Mouse (Mus musculus) ES-E14 (cell line): ENCODE data around the gene Aifm3. TPM values are rescaled to one million over a fixed set of nuclear protein-coding genes. Genes with fewer than 3 reads are reported as not detected.

Source experiments
- DNase-seq: peaks from one replicate; pipeline ENCODE4 v3.0.0-alpha.2; 2013; ENCODE audit warnings: low read depth, low spot score
- H3K27ac ChIP-seq: 2 replicates; pipeline ENCODE4 v1.5.1; 2012; ENCODE audit warnings: low read depth, mild to moderate bottlenecking, low read length, moderate library complexity, mixed read lengths; ENCODE audit not compliant: poor library complexity, insufficient read depth, severe bottlenecking
- H3K36me3 ChIP-seq: 2 replicates; pipeline ENCODE4 v1.6.1; 2012; ENCODE audit warnings: mild to moderate bottlenecking, low read length, moderate library complexity, mixed read lengths; ENCODE audit not compliant: control insufficient read depth, poor library complexity, insufficient read depth, severe bottlenecking
- H3K4me1 ChIP-seq, 2 experiments: fragments of 150-350 bp in 1 of 2; sonication (generic) in 1 of 2; 2 replicates each; pipeline ENCODE4 v1.6.1; 2012; ENCODE audit warnings: low read length in 2 of 2, mild to moderate bottlenecking in 1 of 2, mixed read lengths in 1 of 2; ENCODE audit not compliant: control insufficient read depth in 2 of 2, insufficient read depth in 2 of 2, poor library complexity in 1 of 2
- H3K4me3 ChIP-seq, 2 experiments: fragments of 150-350 bp in 1 of 2; sonication (generic) in 1 of 2; 2 replicates each; pipeline ENCODE4 v1.5.1; 2012; ENCODE audit warnings: low read length in 2 of 2, low read depth in 1 of 2, mild to moderate bottlenecking in 1 of 2, mixed read lengths in 1 of 2; ENCODE audit not compliant: insufficient read depth in 1 of 2, poor library complexity in 1 of 2, severe bottlenecking in 1 of 2
- H3K9ac ChIP-seq: 2 replicates; pipeline ENCODE4 v1.6.1; 2012; ENCODE audit warnings: low read depth, mild to moderate bottlenecking, low read length, mixed read lengths; ENCODE audit not compliant: poor library complexity, insufficient read depth, severe bottlenecking
- H3K9me3 ChIP-seq: fragments of 150-350 bp; sonication (generic); 2 replicates; pipeline ENCODE4 v1.6.1; 2012; ENCODE audit warnings: low read depth, mild to moderate bottlenecking, low read length; ENCODE audit not compliant: control insufficient read depth, insufficient read depth
- CHD2 ChIP-seq: IDR thresholded peaks from 2 replicates; pipeline ENCODE4 v1.6.1; 2014; ENCODE audit warnings: mild to moderate bottlenecking, low read depth, low read length, inconsistent platforms
- HCFC1 ChIP-seq: IDR thresholded peaks from 2 replicates; pipeline ENCODE4 v1.6.1; 2012; ENCODE audit warnings: low read length, inconsistent platforms, borderline replicate concordance; ENCODE audit not compliant: insufficient read depth
- MAFK ChIP-seq: IDR thresholded peaks from 2 replicates; pipeline ENCODE4 v1.6.1; 2014; ENCODE audit warnings: mild to moderate bottlenecking, low read depth, low read length, inconsistent platforms; ENCODE audit not compliant: insufficient read depth
- ZC3H11A ChIP-seq: IDR thresholded peaks from 2 replicates; pipeline ENCODE4 v1.6.1; 2012; ENCODE audit warnings: low read depth, mild to moderate bottlenecking, inconsistent platforms, low read length, borderline replicate concordance
- ZNF384 ChIP-seq: IDR thresholded peaks from 2 replicates; pipeline ENCODE4 v1.6.1; 2012; ENCODE audit warnings: low read depth, low read length, inconsistent platforms
- in situ Hi-C, 2 experiments: fragments of 600-800 bp; cut with MboI; formaldehyde crosslinking; loops; one replicate each; pipeline ENCODE4 v1.15.1; 2025; ENCODE audit warnings: low sequenced_read_pairs in 2 of 2, inconsistent platforms in 1 of 2; ENCODE audit not compliant: unreplicated experiment in 2 of 2
- total RNA-seq: library from RNA; depleted of rRNA; stranded (reverse); fragments of 300-350 nt; gene quantifications from 2 replicates; pipeline ENCODE4 v1.2.3, GENCODE M21; 2012

Gene Aifm3
- total RNA-seq, 1 experiment: 3.0 TPM

- Histone ChIP-seq H3K9me3 (no peaks in the 10 kb centered on the region), H3K36me3 (peaks cover 2% of the 10 kb centered on the region; the same call in 1 of the 2 replicates), H3K9ac (no peak overlapping the region), H3K27ac (no peak overlapping the region), H3K4me3 (no peak overlapping the region), H3K4me1 (0 out of 4 replicates have a peak, but pooled peaks cover 0 to 3% of the 10 kb centered on the region in 2 experiments)
- in situ Hi-C loops: no loop called here
- DNase-seq: no peak
- TF ChIP-seq HCFC1 (no peak), ZNF384 (no peak), ZC3H11A (no peak), CHD2 (no peak), MAFK (no peak)
These were observed 2.6 kb downstream of the Aifm3 start for GRCm38 (mm10) chr16:17491896-17492561.

- no peak for TF ChIP-seq HCFC1
- TF ChIP-seq ZC3H11A: no peak
- TF ChIP-seq ZNF384: no peak
- no peak for TF ChIP-seq CHD2
- no peak for TF ChIP-seq MAFK
- Histone ChIP-seq H3K4me3 (no peak overlapping the region), H3K36me3 (no peaks in the 10 kb centered on the region), H3K9me3 (no peaks in the 10 kb centered on the region), H3K9ac (no peak overlapping the region), H3K27ac (no peak overlapping the region), H3K4me1 (no peaks in the 10 kb centered on the region)
- in situ Hi-C loops: no loop called here
- no peak for DNase-seq
These were observed 7.3 kb downstream of the Aifm3 start for GRCm38 (mm10) chr16:17496499-17497305.

- no peak overlapping the region for H3K9ac ChIP-seq
- H3K9me3 ChIP-seq: no peaks in the 10 kb centered on the region
- no peak for DNase-seq
- peaks cover 0 to 4% of the 10 kb centered on the region in 2 experiments; a peak in 1 of 4 replicates for H3K4me1 ChIP-seq
- TF ChIP-seq ZNF384: no peak
- no peak for TF ChIP-seq CHD2
- TF ChIP-seq HCFC1: no peak
- no peak for TF ChIP-seq MAFK
- TF ChIP-seq ZC3H11A: no peak
- no peak overlapping the region for H3K27ac ChIP-seq
- in situ Hi-C loops: no loop called here
- H3K36me3 ChIP-seq: no peaks in the 10 kb centered on the region
- H3K4me3 ChIP-seq: no peak overlapping the region
These were observed 10.0 kb downstream of the Aifm3 start for GRCm38 (mm10) chr16:17499249-17499883.

- no peak overlapping the region for H3K27ac ChIP-seq
- H3K9ac ChIP-seq: no peak overlapping the region
- H3K36me3 ChIP-seq: no peaks in the 10 kb centered on the region
- H3K4me3 ChIP-seq: no peak overlapping the region
- no peaks in the 10 kb centered on the region for H3K9me3 ChIP-seq
- TF ChIP-seq CHD2 (no peak), MAFK (no peak), ZNF384 (no peak), HCFC1 (no peak), ZC3H11A (no peak)
- DNase-seq: no peak
- in situ Hi-C loops: no loop called here
- H3K4me1 ChIP-seq: peaks cover 0 to 4% of the 10 kb centered on the region in 2 experiments; a peak in 1 of 4 replicates
These were observed 13.3 kb downstream of the Aifm3 start for GRCm38 (mm10) chr16:17502681-17503080.
